ENCODE assay signal across 10 mouse cellular contexts in genomic region chr6:52234428-52235140, GRCm38 (mm10). TPM values are rescaled to one million over a fixed set of nuclear protein-coding genes. Genes with fewer than 3 reads are reported as not detected.
DNase-seq lines count a peak whose midpoint lies in the region; ATAC-seq lines count a peak whose summit lies in the region.
"Had no signal": no experiment of that assay in that cellular context is flagged by ENCODE, and none has a peak within 500 bp of the region (broad histone marks: within the 10 kb centered on the region; RNA-seq: fewer than 3 reads in every experiment).

No protein-coding gene starts in this region.

- 2% methylated on average over 68 of the region's 68 CpGs for WGBS in liver, embryonic 13.5 days (ENCODE audit: insufficient replicate concordance)
- 4% methylated on average over 56 of the region's 68 CpGs for WGBS in liver, embryonic 12.5 days (ENCODE audit: insufficient replicate concordance)
- 1% methylated on average over 67 of the region's 68 CpGs for WGBS in embryonic facial prominence, embryonic 13.5 days
- WGBS in kidney, embryonic 15.5 days = under 1% methylated on average over 61 of the region's 68 CpGs
- 2% methylated on average over 65 of the region's 68 CpGs for WGBS in stomach, embryonic 15.5 days

- no peak for DNase-seq in liver, embryonic 13.5 days
- DNase-seq in left cerebral cortex, postnatal 36 days (ENCODE audit: low spot score in 2 of 2) = no peak
- no peak for DNase-seq in embryo, embryonic 11 days
- DNase-seq in MN1 (ENCODE audit: low spot score) = no peak
- DNase-seq: cerebellum, adult 11 months; right cerebral cortex, adult 18-20 months had no signal

- H3K9ac ChIP-seq in liver, embryonic 13.5 days = no peak overlapping the region
- H3K9ac ChIP-seq in liver, embryonic 12.5 days = no peak overlapping the region
- no peak overlapping the region for H3K9ac ChIP-seq in embryonic facial prominence, embryonic 13.5 days
- peak overlapping the region; percentile 96 for H3K9ac ChIP-seq in kidney, embryonic 15.5 days
- H3K9ac ChIP-seq in stomach, embryonic 15.5 days = no peak overlapping the region

- H3K4me1 ChIP-seq in liver, embryonic 13.5 days (replicated peaks) = no peaks in the 10 kb centered on the region
- no peaks in the 10 kb centered on the region for H3K4me1 ChIP-seq in liver, embryonic 12.5 days
- H3K4me1 ChIP-seq in embryonic facial prominence, embryonic 13.5 days = peaks cover 11% of the 10 kb centered on the region; the same call in 1 of the 2 replicates
- peaks cover 33% of the 10 kb centered on the region for H3K4me1 ChIP-seq in kidney, embryonic 15.5 days
- 0 out of 2 replicates have a peak, but pooled peaks cover 2% of the 10 kb centered on the region for H3K4me1 ChIP-seq in stomach, embryonic 15.5 days

- 0 out of 2 replicates have a peak overlapping the region, but pooled peaks have one; percentile 8 for H3K4me3 ChIP-seq in liver, embryonic 13.5 days (replicated peaks)
- H3K4me3 ChIP-seq in liver, embryonic 12.5 days = no peak overlapping the region
- H3K4me3 ChIP-seq in embryonic facial prominence, embryonic 13.5 days = peak overlapping the region; percentile 13; the same call in 1 of the 2 replicates
- peak overlapping the region; percentile 76 for H3K4me3 ChIP-seq in kidney, embryonic 15.5 days (replicated peaks)
- 0 out of 2 replicates have a peak overlapping the region, but pooled peaks have one; percentile 10 for H3K4me3 ChIP-seq in stomach, embryonic 15.5 days (replicated peaks)

- intact Hi-C loops in left cerebral cortex, postnatal 36 days (cut with DNase I) = no loop called here

- ATAC-seq in liver, embryonic 13.5 days (ENCODE audit: low read depth) = no peak
- no peak for ATAC-seq in liver, embryonic 12.5 days
- no peak for ATAC-seq in embryonic facial prominence, embryonic 13.5 days (ENCODE audit: insufficient number of reproducible peaks, insufficient read depth, low FRiP score, low TSS enrichment, low read depth)
- ATAC-seq in kidney, embryonic 15.5 days (replicated peaks; ENCODE audit: low FRiP score) = peak; percentile 30
- ATAC-seq in stomach, embryonic 15.5 days (ENCODE audit: insufficient read depth, low FRiP score, low read depth) = no peak

- no peaks in the 10 kb centered on the region for H3K36me3 ChIP-seq in liver, embryonic 13.5 days
- H3K36me3 ChIP-seq in liver, embryonic 12.5 days = no peaks in the 10 kb centered on the region
- no peaks in the 10 kb centered on the region for H3K36me3 ChIP-seq in embryonic facial prominence, embryonic 13.5 days
- H3K36me3 ChIP-seq in kidney, embryonic 15.5 days = no peaks in the 10 kb centered on the region
- H3K36me3 ChIP-seq in stomach, embryonic 15.5 days = no peaks in the 10 kb centered on the region

- H3K9me3 ChIP-seq in liver, embryonic 13.5 days (replicated peaks) = no peaks in the 10 kb centered on the region
- no peaks in the 10 kb centered on the region for H3K9me3 ChIP-seq in liver, embryonic 12.5 days (replicated peaks)
- H3K9me3 ChIP-seq in embryonic facial prominence, embryonic 13.5 days = no peaks in the 10 kb centered on the region
- no peaks in the 10 kb centered on the region for H3K9me3 ChIP-seq in kidney, embryonic 15.5 days (replicated peaks)
- no peaks in the 10 kb centered on the region for H3K9me3 ChIP-seq in stomach, embryonic 15.5 days

- H3K27ac ChIP-seq in liver, embryonic 13.5 days = no peak overlapping the region
- H3K27ac ChIP-seq in liver, embryonic 12.5 days = no peak overlapping the region
- H3K27ac ChIP-seq in embryonic facial prominence, embryonic 13.5 days = no peak overlapping the region
- H3K27ac ChIP-seq in kidney, embryonic 15.5 days = peak overlapping the region; percentile 97
- no peak overlapping the region for H3K27ac ChIP-seq in stomach, embryonic 15.5 days

- peaks cover 98% of the 10 kb centered on the region for H3K27me3 ChIP-seq in liver, embryonic 13.5 days
- peaks cover 98% of the 10 kb centered on the region for H3K27me3 ChIP-seq in liver, embryonic 12.5 days (replicated peaks)
- H3K27me3 ChIP-seq in embryonic facial prominence, embryonic 13.5 days = peaks cover 98% of the 10 kb centered on the region
- H3K27me3 ChIP-seq in kidney, embryonic 15.5 days = peaks cover 7% of the 10 kb centered on the region; the same call in 1 of the 2 replicates
- peaks cover 93% of the 10 kb centered on the region for H3K27me3 ChIP-seq in stomach, embryonic 15.5 days (replicated peaks)

- H3K4me2 ChIP-seq in liver, embryonic 13.5 days = no peak overlapping the region; the same call in 1 of the 2 replicates
- H3K4me2 ChIP-seq in liver, embryonic 12.5 days = no peak overlapping the region
- H3K4me2 ChIP-seq in embryonic facial prominence, embryonic 13.5 days = no peak overlapping the region
- H3K4me2 ChIP-seq in kidney, embryonic 15.5 days = peak overlapping the region; percentile 74
- H3K4me2 ChIP-seq in stomach, embryonic 15.5 days = no peak overlapping the region

RNA-seq across cellular contexts. Expression of gene Hoxa9, which starts 3.7 kb away (rescaled TPM):
- polyA plus RNA-seq in liver, embryonic 13.5 days (2015; fragmentation: Nextera tagmentation; extraction: Ambion mirVana) = 0.44 and 0.89 TPM in 2 replicates
- polyA plus RNA-seq in liver, embryonic 12.5 days (2016; fragmentation: Nextera tagmentation; extraction: Ambion mirVana) = 1.2 and 1.4 TPM in 2 replicates
- not detected in 2 replicates for polyA plus RNA-seq in embryonic facial prominence, embryonic 13.5 days (2015; fragmentation: Nextera tagmentation; extraction: Ambion mirVana)
- 53.4 and 65.1 TPM in 2 replicates for polyA plus RNA-seq in kidney, embryonic 15.5 days (2015; fragmentation: Nextera tagmentation; extraction: Ambion mirVana)
- polyA plus RNA-seq in stomach, embryonic 15.5 days (2015; fragmentation: Nextera tagmentation; extraction: Ambion mirVana) = 0.49 and 1.9 TPM in 2 replicates
- total RNA-seq in left cerebral cortex, postnatal 36 days (2021) = not detected

RNA-seq across cellular contexts. Expression of gene Hoxa10, which starts 6.1 kb away (rescaled TPM):
- polyA plus RNA-seq in liver, embryonic 13.5 days (2015; fragmentation: Nextera tagmentation; extraction: Ambion mirVana) = 0.14 and 0.15 TPM in 2 replicates
- polyA plus RNA-seq in liver, embryonic 12.5 days (2016; fragmentation: Nextera tagmentation; extraction: Ambion mirVana) = 0.44 and 0.61 TPM in 2 replicates
- polyA plus RNA-seq in embryonic facial prominence, embryonic 13.5 days (2015; fragmentation: Nextera tagmentation; extraction: Ambion mirVana) = 0.13 TPM in 1 of 2 replicates, not detected in the other
- polyA plus RNA-seq in kidney, embryonic 15.5 days (2015; fragmentation: Nextera tagmentation; extraction: Ambion mirVana) = 157 and 172 TPM in 2 replicates
- polyA plus RNA-seq in stomach, embryonic 15.5 days (2015; fragmentation: Nextera tagmentation; extraction: Ambion mirVana) = 1.3 and 2.7 TPM in 2 replicates
- total RNA-seq in left cerebral cortex, postnatal 36 days (2021) = not detected

RNA-seq across cellular contexts. Expression of gene Hoxa11, which starts 11.0 kb away (rescaled TPM):
- polyA plus RNA-seq in liver, embryonic 13.5 days (2015; fragmentation: Nextera tagmentation; extraction: Ambion mirVana) = not detected in 2 replicates
- 0.06 TPM in 1 of 2 replicates, not detected in the other for polyA plus RNA-seq in liver, embryonic 12.5 days (2016; fragmentation: Nextera tagmentation; extraction: Ambion mirVana)
- not detected in 2 replicates for polyA plus RNA-seq in embryonic facial prominence, embryonic 13.5 days (2015; fragmentation: Nextera tagmentation; extraction: Ambion mirVana)
- polyA plus RNA-seq in kidney, embryonic 15.5 days (2015; fragmentation: Nextera tagmentation; extraction: Ambion mirVana) = 34.3 and 34.8 TPM in 2 replicates
- 0.18 and 0.59 TPM in 2 replicates for polyA plus RNA-seq in stomach, embryonic 15.5 days (2015; fragmentation: Nextera tagmentation; extraction: Ambion mirVana)
- total RNA-seq in left cerebral cortex, postnatal 36 days (2021) = not detected

RNA-seq across cellular contexts. Expression of gene Hoxa7, which starts 12.9 kb away (rescaled TPM):
- 0.52 and 0.59 TPM in 2 replicates for polyA plus RNA-seq in liver, embryonic 13.5 days (2015; fragmentation: Nextera tagmentation; extraction: Ambion mirVana)
- polyA plus RNA-seq in liver, embryonic 12.5 days (2016; fragmentation: Nextera tagmentation; extraction: Ambion mirVana) = 0.74 and 0.81 TPM in 2 replicates
- not detected in 2 replicates for polyA plus RNA-seq in embryonic facial prominence, embryonic 13.5 days (2015; fragmentation: Nextera tagmentation; extraction: Ambion mirVana)
- 26.7 and 27.2 TPM in 2 replicates for polyA plus RNA-seq in kidney, embryonic 15.5 days (2015; fragmentation: Nextera tagmentation; extraction: Ambion mirVana)
- 7.6 and 12.1 TPM in 2 replicates for polyA plus RNA-seq in stomach, embryonic 15.5 days (2015; fragmentation: Nextera tagmentation; extraction: Ambion mirVana)
- total RNA-seq in left cerebral cortex, postnatal 36 days (2021) = not detected

RNA-seq across cellular contexts. Expression of gene Gm28308, which starts 21.4 kb away (rescaled TPM):
- not detected in 2 replicates for polyA plus RNA-seq in liver, embryonic 13.5 days (2015; fragmentation: Nextera tagmentation; extraction: Ambion mirVana)
- not detected in 2 replicates for polyA plus RNA-seq in liver, embryonic 12.5 days (2016; fragmentation: Nextera tagmentation; extraction: Ambion mirVana)
- polyA plus RNA-seq in embryonic facial prominence, embryonic 13.5 days (2015; fragmentation: Nextera tagmentation; extraction: Ambion mirVana) = not detected in 2 replicates
- polyA plus RNA-seq in kidney, embryonic 15.5 days (2015; fragmentation: Nextera tagmentation; extraction: Ambion mirVana) = 0.92 TPM in 1 of 2 replicates, not detected in the other
- not detected in 2 replicates for polyA plus RNA-seq in stomach, embryonic 15.5 days (2015; fragmentation: Nextera tagmentation; extraction: Ambion mirVana)
- total RNA-seq in left cerebral cortex, postnatal 36 days (2021) = not detected

Comparison
In these comparisons a context has a peak if more than half of its experiments do, and no peak if none do; other contexts are left out.
1. RNA of gene Hoxa9, which starts 3.7 kb away (polyA plus RNA-seq): 53.4 to 65.1 TPM in kidney, embryonic 15.5 days; 0.49 to 1.9 TPM in stomach, embryonic 15.5 days, 1.2 to 1.4 TPM in liver, embryonic 12.5 days, 0.44 to 0.89 TPM in liver, embryonic 13.5 days and not detected in embryonic facial prominence, embryonic 13.5 days; every median in the first group is over 10 times any median in the second.
2. RNA of gene Hoxa10, which starts 6.1 kb away (polyA plus RNA-seq): 157 to 172 TPM in kidney, embryonic 15.5 days; 1.3 to 2.7 TPM in stomach, embryonic 15.5 days, 0.44 to 0.61 TPM in liver, embryonic 12.5 days, 0.14 to 0.15 TPM in liver, embryonic 13.5 days and 0.13 TPM in embryonic facial prominence, embryonic 13.5 days; every median in the first group is over 10 times any median in the second.
3. RNA of gene Hoxa11, which starts 11.0 kb away (polyA plus RNA-seq): 34.3 to 34.8 TPM in kidney, embryonic 15.5 days; 0.18 to 0.59 TPM in stomach, embryonic 15.5 days, 0.06 TPM in liver, embryonic 12.5 days, not detected in liver, embryonic 13.5 days and not detected in embryonic facial prominence, embryonic 13.5 days; every median in the first group is over 10 times any median in the second.